15 mouse cellular contexts compared by ENCODE assay signal in the genomic region with DNA sequence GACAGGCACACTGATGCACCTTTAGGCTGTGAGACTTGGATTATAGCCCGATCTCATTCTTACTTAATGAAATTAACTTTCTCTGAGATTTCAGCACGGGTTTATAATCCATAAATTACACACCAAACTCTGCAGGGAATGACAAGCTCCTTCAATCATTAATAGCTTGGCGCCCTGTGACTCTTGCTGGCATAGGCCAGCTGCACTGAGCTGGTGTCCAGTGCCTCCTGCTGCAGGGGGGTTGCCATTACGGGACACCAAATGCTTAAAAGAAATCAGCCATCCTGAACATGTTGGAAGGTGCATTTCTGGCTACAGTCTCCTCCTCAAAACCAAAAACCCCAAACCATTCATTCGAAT.
DNase-seq lines count a peak whose midpoint lies in the region; ATAC-seq and TF ChIP-seq lines count a peak whose summit lies in the region.
"Had no signal": no experiment of that assay in that cellular context is flagged by ENCODE, and none has a peak within 500 bp of the region (broad histone marks: within the 10 kb centered on the region; RNA-seq: fewer than 3 reads in every experiment).

No protein-coding gene starts in this region.

- ATAC-seq in cerebellum, adult (ENCODE audit: insufficient number of reproducible peaks, low FRiP score, low TSS enrichment) = no peak
- ATAC-seq: forebrain, embryonic 13.5 days; inflammation-experienced regulatory T-cells, adult 6 months; midbrain, embryonic 16.5 days had no signal

- DNase-seq in cerebellum, adult 11-12 months = peak; percentile 57
- no peak for DNase-seq in layer of hippocampus, adult 2 months (ENCODE audit: low spot score in 2 of 2)
- no peak for DNase-seq in layer of hippocampus, adult 8-10 months (ENCODE audit: low spot score in 2 of 2)
- DNase-seq in kidney, adult 11 months = peak; percentile 53
- DNase-seq in kidney, postnatal 36 days = peak; percentile 69 to 71
- DNase-seq in spleen, adult 12 weeks (ENCODE audit: low spot score) = no peak
- DNase-seq in spleen, postnatal 4 days (ENCODE audit: low spot score in 2 of 2) = no peak
- DNase-seq: gastrocnemius, postnatal 14 days; liver, embryonic 13.5 days; lung, postnatal 36 days; thymus, postnatal 4 days had no signal

- H3K4me3 ChIP-seq in layer of hippocampus, adult 2 months = no peak overlapping the region
- H3K4me3 ChIP-seq: forebrain, embryonic 13.5 days; liver, embryonic 13.5 days had no signal

- peak; percentile 37 for TF ChIP-seq CTCF in layer of hippocampus, adult 2 months (conservative IDR thresholded peaks at IDR 0.05)

- H3K27ac ChIP-seq in layer of hippocampus, adult 2 months = no peak overlapping the region
- H3K27ac ChIP-seq: forebrain, embryonic 13.5 days; liver, embryonic 13.5 days had no signal

Comparison
In these comparisons a context has a peak if more than half of its experiments do, and no peak if none do; other contexts are left out.
1. DNase-seq: peak in cerebellum, adult 11-12 months (single experiment), kidney, adult 11 months (single experiment) and kidney, postnatal 36 days (2 of 2); none in layer of hippocampus, adult 2 months (0 of 2), layer of hippocampus, adult 8-10 months (0 of 2), spleen, adult 12 weeks (single experiment) and spleen, postnatal 4 days (0 of 2).